Mouse (Mus musculus) neural tube, embryonic 11.5 days (tissue): ENCODE measurements around the gene Colgalt1. TPM values are rescaled to one million over a fixed set of nuclear protein-coding genes. Genes with fewer than 3 reads are reported as not detected.

Source experiments
- ATAC-seq: fragments of 200-750 bp; cut with Nextera tagmentation; 2 replicates; pipeline ENCODE4 v1.8.0; 2017; ENCODE audit warnings: moderate number of reproducible peaks, mild to moderate bottlenecking, moderate TSS enrichment, moderate library complexity; ENCODE audit not compliant: insufficient read depth, low FRiP score, low TSS enrichment
- DNase-seq: peaks from one replicate; pipeline ENCODE4 v3.0.0-alpha.2; 2015; ENCODE audit warnings: low spot score
- H3K27ac ChIP-seq: fragments of 300-500 bp; sonication (generic); 2 replicates; pipeline ENCODE4 v1.5.1; 2014; ENCODE audit warnings: low read depth, mild to moderate bottlenecking, low read length
- H3K27me3 ChIP-seq: fragments of 300-500 bp; sonication (generic); 2 replicates; pipeline ENCODE4 v1.6.1; 2014; ENCODE audit warnings: mild to moderate bottlenecking, low read length, mixed read lengths; ENCODE audit not compliant: control insufficient read depth, insufficient read depth
- H3K36me3 ChIP-seq: fragments of 300-500 bp; sonication (generic); 2 replicates; pipeline ENCODE4 v1.6.1; 2014; ENCODE audit warnings: mild to moderate bottlenecking, low read length, moderate library complexity, mixed read lengths; ENCODE audit not compliant: control insufficient read depth, insufficient read depth
- H3K4me1 ChIP-seq: fragments of 300-500 bp; sonication (generic); 2 replicates; pipeline ENCODE4 v1.6.1; 2014; ENCODE audit warnings: low read length, mixed read lengths; ENCODE audit not compliant: control insufficient read depth, insufficient read depth
- H3K4me2 ChIP-seq: fragments of 300-500 bp; sonication (generic); 2 replicates; pipeline ENCODE4 v1.6.1; 2014; ENCODE audit warnings: low read depth, mild to moderate bottlenecking, moderate library complexity
- H3K4me3 ChIP-seq: fragments of 300-500 bp; sonication (generic); 2 replicates; pipeline ENCODE4 v1.5.1; 2014; ENCODE audit warnings: low read depth, low read length
- H3K9ac ChIP-seq: fragments of 300-500 bp; sonication (generic); 2 replicates; pipeline ENCODE4 v1.6.1; 2014; ENCODE audit warnings: mild to moderate bottlenecking, low read length
- H3K9me3 ChIP-seq: fragments of 300-500 bp; sonication (generic); 2 replicates; pipeline ENCODE4 v1.6.1; 2016; ENCODE audit warnings: low read length; ENCODE audit not compliant: control insufficient read depth
- WGBS: fragments of 180-500 bp; shearing (Covaris S2); extraction: QIAGEN DNeasy Blood & Tissue Kit; methylation state at CpG from one replicate; pipeline ENCODE4 v1.1.7; 2014; 5-methylcytosine and 5-hydroxymethylcytosine counted together
- polyA plus RNA-seq: library from polyadenylated mRNA; unstranded; fragments of >200 nt; fragmentation: Nextera tagmentation; extraction: Ambion mirVana; gene quantifications from 2 replicates; pipeline ENCODE4 v1.2.1, GENCODE M21; 2014

The Colgalt1 gene
- polyA plus RNA-seq, 1 experiment from 2014 or later, result 57.4 TPM

- no peaks in the 10 kb centered on the region for H3K9me3 ChIP-seq
- no peak for ATAC-seq
- no peak overlapping the region for H3K4me3 ChIP-seq
- H3K27ac ChIP-seq, result no peak overlapping the region
- H3K9ac ChIP-seq, result no peak overlapping the region
- 88% methylated on average over 4 of the region's 4 CpGs for WGBS
- H3K36me3 ChIP-seq, result peaks cover 2% of the 10 kb centered on the region; the same call in 1 of the 2 replicates
- H3K4me1 ChIP-seq, result no peaks in the 10 kb centered on the region
- DNase-seq, result no peak
- no peak overlapping the region for H3K4me2 ChIP-seq
- peaks cover 4% of the 10 kb centered on the region; the same call in 1 of the 2 replicates for H3K27me3 ChIP-seq
Observed at GRCm38 (mm10) chr8:71639318-71639717, 28.5 kb downstream of the Colgalt1 start.

- Histone ChIP-seq H3K4me2 (no peak overlapping the region), H3K9me3 (no peaks in the 10 kb centered on the region), H3K36me3 (no peaks in the 10 kb centered on the region), H3K4me1 (no peaks in the 10 kb centered on the region), H3K27ac (no peak overlapping the region), H3K4me3 (no peak overlapping the region), H3K9ac (no peak overlapping the region), H3K27me3 (no peaks in the 10 kb centered on the region)
- ATAC-seq, result no peak
- 90% methylated on average over 9 of the region's 9 CpGs for WGBS
- DNase-seq, result no peak
Observed at GRCm38 (mm10) chr8:71645510-71645909, 34.7 kb downstream of the Colgalt1 start.

- 0 out of 2 replicates have a peak overlapping the region, but pooled peaks have one; percentile 18 for H3K9ac ChIP-seq
- no peak for ATAC-seq
- H3K4me3 ChIP-seq, result no peak overlapping the region
- H3K4me2 ChIP-seq, result peak overlapping the region; percentile 25; the same call in 1 of the 2 replicates
- no peaks in the 10 kb centered on the region; the same call in 1 of the 2 replicates for H3K36me3 ChIP-seq
- peak; percentile 48 for DNase-seq
- H3K27ac ChIP-seq, result no peak overlapping the region
- no peaks in the 10 kb centered on the region for H3K4me1 ChIP-seq
- H3K9me3 ChIP-seq, result no peaks in the 10 kb centered on the region
- peaks cover 55% of the 10 kb centered on the region for H3K27me3 ChIP-seq
- WGBS, result 2% methylated on average over 24 of the region's 24 CpGs
Observed at GRCm38 (mm10) chr8:71654600-71654999, 43.8 kb downstream of the Colgalt1 start.

- no peak for DNase-seq
- Histone ChIP-seq H3K36me3 (no peaks in the 10 kb centered on the region; the same call in 1 of the 2 replicates), H3K9ac (no peak overlapping the region), H3K4me3 (no peak overlapping the region), H3K27ac (no peak overlapping the region), H3K4me1 (no peaks in the 10 kb centered on the region), H3K4me2 (no peak overlapping the region), H3K9me3 (no peaks in the 10 kb centered on the region), H3K27me3 (peaks cover 62% of the 10 kb centered on the region)
- ATAC-seq, result no peak
- 23% methylated on average over 9 of the region's 9 CpGs for WGBS
Observed at GRCm38 (mm10) chr8:71657816-71658215, 47.0 kb downstream of the Colgalt1 start.

DNA sequence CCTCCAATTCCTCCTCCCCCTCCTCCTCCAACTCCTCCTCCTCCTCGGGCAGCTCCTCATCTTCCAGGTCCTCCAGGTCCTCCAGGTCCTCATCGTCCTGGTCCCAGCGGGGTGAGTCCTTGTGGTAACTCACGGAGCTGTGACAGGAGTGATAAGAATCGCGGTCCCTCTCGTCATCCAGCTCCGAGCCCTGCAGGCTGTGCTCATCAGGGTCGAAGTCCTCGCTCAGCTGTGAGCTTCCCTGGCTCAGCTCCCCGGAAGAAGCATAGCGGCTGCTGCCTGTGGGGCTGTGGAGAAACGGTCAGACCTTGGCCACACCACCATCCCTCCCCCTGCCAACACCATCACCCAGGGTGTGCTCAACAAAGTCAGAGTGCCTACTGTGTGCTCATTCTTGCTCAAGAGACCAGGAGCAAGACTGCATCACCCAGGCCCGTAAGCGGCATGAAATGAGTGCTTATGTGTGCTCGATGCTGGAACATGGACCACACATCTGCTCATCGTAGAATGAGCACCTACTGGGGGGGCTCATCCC, 47.8 kb downstream of the Colgalt1 start:
- Histone ChIP-seq H3K4me2 (no peak overlapping the region), H3K4me1 (no peaks in the 10 kb centered on the region), H3K9me3 (no peaks in the 10 kb centered on the region), H3K4me3 (no peak overlapping the region), H3K36me3 (no peaks in the 10 kb centered on the region; the same call in 1 of the 2 replicates), H3K9ac (no peak overlapping the region), H3K27ac (no peak overlapping the region), H3K27me3 (peaks cover 59% of the 10 kb centered on the region)
- ATAC-seq, result no peak
- no peak for DNase-seq
- 35% methylated on average over 17 of the region's 17 CpGs for WGBS

- Histone ChIP-seq H3K4me2 (no peak overlapping the region), H3K9me3 (no peaks in the 10 kb centered on the region), H3K27me3 (peaks cover 48% of the 10 kb centered on the region), H3K9ac (no peak overlapping the region), H3K4me3 (no peak overlapping the region), H3K36me3 (no peaks in the 10 kb centered on the region; the same call in 1 of the 2 replicates), H3K4me1 (no peaks in the 10 kb centered on the region), H3K27ac (no peak overlapping the region)
- DNase-seq (no peak), ATAC-seq (no peak)
- WGBS, result 53% methylated on average over 1 of the region's 1 CpGs
Observed at GRCm38 (mm10) chr8:71659751-71660150, 49.0 kb downstream of the Colgalt1 start.

DNA sequence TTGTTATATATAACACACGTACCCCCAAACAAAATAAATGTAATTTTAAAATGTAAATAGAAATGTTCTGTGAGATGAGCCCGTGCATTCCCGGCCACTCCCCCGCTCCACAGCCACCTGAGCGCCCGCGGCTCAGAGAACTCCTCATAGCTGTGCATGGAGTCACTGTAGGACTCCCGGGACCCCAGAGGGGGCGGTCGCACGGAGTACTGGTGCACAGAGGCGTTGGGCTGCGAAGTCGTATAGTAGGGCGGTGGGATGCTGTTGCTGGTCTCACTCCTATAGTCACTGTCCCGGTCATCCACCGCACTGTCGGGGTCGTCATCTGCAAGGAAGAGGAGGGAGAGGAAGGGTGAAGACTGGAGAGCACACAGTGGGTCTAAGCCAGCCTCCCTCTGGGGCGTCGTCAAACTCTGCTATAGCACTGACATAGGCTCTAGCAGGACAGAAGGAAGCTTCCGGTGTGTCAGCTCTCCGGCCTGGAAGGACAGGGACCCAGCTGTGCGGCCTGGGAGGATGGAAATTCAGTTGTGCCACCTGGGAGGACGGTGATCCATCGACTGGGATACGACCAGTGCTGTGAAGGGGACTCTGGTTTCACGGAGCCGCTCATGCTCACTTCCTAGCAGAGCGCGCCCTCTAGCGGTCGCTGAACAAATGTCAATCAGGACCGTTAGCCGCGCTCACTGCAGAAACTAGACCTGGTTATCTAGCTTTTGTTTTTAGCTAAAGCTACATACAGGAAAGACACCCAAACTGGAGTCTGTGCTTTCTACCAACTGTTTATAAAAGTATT, 49.7 kb downstream of the Colgalt1 start:
- WGBS, result 8% methylated on average over 36 of the region's 36 CpGs
- Histone ChIP-seq H3K4me2 (no peak overlapping the region), H3K4me3 (no peak overlapping the region), H3K9me3 (no peaks in the 10 kb centered on the region), H3K36me3 (no peaks in the 10 kb centered on the region; the same call in 1 of the 2 replicates), H3K27ac (no peak overlapping the region), H3K27me3 (peaks cover 40% of the 10 kb centered on the region), H3K9ac (no peak overlapping the region), H3K4me1 (no peaks in the 10 kb centered on the region; the same call in 1 of the 2 replicates)
- DNase-seq (peak; percentile 89), ATAC-seq (peak; percentile 39)

DNA sequence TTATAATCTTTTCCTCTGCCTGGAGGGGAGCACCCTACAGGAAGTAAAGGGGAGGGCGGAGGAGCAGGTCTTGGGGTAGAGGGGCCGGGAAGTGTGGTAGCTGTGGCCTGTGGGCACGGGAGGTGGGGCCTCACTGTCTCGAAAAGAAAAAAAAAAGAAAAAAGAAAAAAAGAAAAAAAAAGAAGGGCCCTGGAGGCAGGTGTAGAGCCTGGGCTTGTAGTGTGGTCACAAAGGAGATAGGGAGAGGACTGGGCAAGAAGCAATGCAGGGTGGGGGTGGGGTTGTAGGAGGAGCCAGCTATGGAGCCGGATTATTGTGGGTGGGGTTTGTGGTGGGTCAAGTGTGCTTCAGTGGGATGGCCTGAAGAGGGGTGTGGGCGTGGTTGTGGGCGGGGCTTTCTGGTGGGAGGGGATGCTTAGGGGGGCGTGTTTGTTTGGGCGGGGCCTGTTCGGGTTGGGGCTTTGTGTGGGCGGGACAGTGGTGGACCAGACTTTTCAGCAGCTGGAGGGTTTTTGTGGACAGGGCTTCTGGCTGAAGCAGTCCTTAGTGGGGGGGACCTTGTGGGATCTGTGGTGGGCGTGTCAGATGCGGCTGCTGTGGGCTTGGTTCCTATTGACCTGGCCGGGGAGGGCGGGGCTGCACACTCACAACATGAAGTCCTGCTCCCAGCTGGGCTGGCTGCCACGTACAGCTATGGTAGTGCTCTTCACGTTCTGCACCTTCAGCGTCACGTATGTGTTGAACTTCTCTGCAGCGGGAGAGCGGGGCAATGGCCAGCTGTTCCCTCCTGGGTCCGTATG, 54.7 kb downstream of the Colgalt1 start:
- Histone ChIP-seq H3K9me3 (no peaks in the 10 kb centered on the region), H3K27me3 (peaks cover 13% of the 10 kb centered on the region), H3K4me3 (0 out of 2 replicates have a peak overlapping the region, but pooled peaks have one; percentile 2), H3K4me1 (peaks cover 13% of the 10 kb centered on the region), H3K36me3 (no peaks in the 10 kb centered on the region), H3K4me2 (peak overlapping the region; percentile 30; the same call in 1 of the 2 replicates), H3K9ac (no peak overlapping the region; the same call in 1 of the 2 replicates), H3K27ac (no peak overlapping the region)
- ATAC-seq (peak; percentile 59), DNase-seq (peak; percentile 88)
- WGBS, result 4% methylated on average over 22 of the region's 22 CpGs
